Comparison of ENCODE assay signal across 23 mouse cellular contexts in genomic region chr1:182226261-182226660, GRCm38 (mm10).
"Had no signal": no experiment of that assay in that cellular context is flagged by ENCODE, and none has a peak within 500 bp of the region (broad histone marks: within the 10 kb centered on the region; RNA-seq: fewer than 3 reads in every experiment).

No protein-coding gene starts in this region.

- ATAC-seq: inflammation-experienced regulatory T-cells, adult 6 months; intestine, embryonic 16.5 days; liver, embryonic 12.5 days; midbrain, embryonic 15.5 days had no signal

- H3K27ac ChIP-seq: limb, embryonic 13.5 days; liver, embryonic 12.5 days; liver, embryonic 15.5 days; lung, embryonic 15.5 days; midbrain, embryonic 12.5 days; midbrain, embryonic 15.5 days; neural tube, embryonic 12.5 days; neural tube, embryonic 15.5 days had no signal

- H3K4me3 ChIP-seq: limb, embryonic 10.5 days; limb, embryonic 13.5 days; liver, embryonic 12.5 days; liver, embryonic 15.5 days; lung, embryonic 15.5 days; midbrain, embryonic 12.5 days; midbrain, embryonic 15.5 days; neural tube, embryonic 12.5 days; neural tube, embryonic 15.5 days; stomach, embryonic 15.5 days had no signal

- H3K36me3 ChIP-seq: limb, embryonic 10.5 days; limb, embryonic 13.5 days; liver, embryonic 12.5 days; liver, embryonic 15.5 days; lung, embryonic 15.5 days; midbrain, embryonic 12.5 days; midbrain, embryonic 15.5 days; neural tube, embryonic 12.5 days; neural tube, embryonic 15.5 days; stomach, embryonic 15.5 days had no signal

- H3K4me2 ChIP-seq: limb, embryonic 13.5 days; liver, embryonic 12.5 days; liver, embryonic 15.5 days; lung, embryonic 15.5 days; midbrain, embryonic 12.5 days; midbrain, embryonic 15.5 days; neural tube, embryonic 12.5 days; neural tube, embryonic 15.5 days; stomach, embryonic 15.5 days had no signal

- H3K9ac ChIP-seq: limb, embryonic 13.5 days; liver, embryonic 12.5 days; liver, embryonic 15.5 days; lung, embryonic 15.5 days; midbrain, embryonic 12.5 days; midbrain, embryonic 15.5 days; neural tube, embryonic 12.5 days; neural tube, embryonic 15.5 days; stomach, embryonic 15.5 days had no signal

- DNase-seq: kidney, adult 18-20 months; kidney, adult 9 months; kidney, postnatal 14 days; kidney, postnatal 4 days; liver; lung, adult 18-20 months; lung, postnatal 10 days; lung, postnatal 36 days; right cerebral cortex, adult 18-20 months; right cerebral cortex, postnatal 14 days; spleen, adult 18-20 months had no signal

- H3K4me1 ChIP-seq: liver, embryonic 15.5 days; midbrain, embryonic 12.5 days; midbrain, embryonic 15.5 days; neural tube, embryonic 12.5 days; neural tube, embryonic 15.5 days; stomach, embryonic 15.5 days had no signal

- H3K9me3 ChIP-seq: liver, embryonic 12.5 days; liver, embryonic 15.5 days; lung, embryonic 15.5 days; midbrain, embryonic 15.5 days; neural tube, embryonic 15.5 days; stomach, embryonic 15.5 days had no signal

- H3K27me3 ChIP-seq: limb, embryonic 13.5 days; liver, embryonic 12.5 days; liver, embryonic 15.5 days; lung, embryonic 15.5 days; midbrain, embryonic 12.5 days; midbrain, embryonic 15.5 days; neural tube, embryonic 12.5 days; neural tube, embryonic 15.5 days; stomach, embryonic 15.5 days had no signal
